Mouse (Mus musculus) neural tube, embryonic 14.5 days (tissue): ENCODE data around the gene Bcor. TPM values are rescaled to one million over a fixed set of nuclear protein-coding genes. Genes with fewer than 3 reads are reported as not detected.
A peak's percentile ranks its signal among the peaks of the same experiment; 100 is the strongest.

Experiments used
- ATAC-seq: fragments of 200-750 bp; cut with Nextera tagmentation; 2 replicates; pipeline ENCODE4 v1.8.0; 2017; ENCODE audit warnings: low read depth, mild to moderate bottlenecking, moderate TSS enrichment, moderate library complexity
- H3K27ac ChIP-seq: fragments of 300-500 bp; sonication (generic); 2 replicates; pipeline ENCODE4 v1.5.1; 2014; ENCODE audit warnings: low read depth, mild to moderate bottlenecking, control low read depth, low read length, moderate library complexity, mixed read lengths
- H3K27me3 ChIP-seq: fragments of 300-500 bp; sonication (generic); 2 replicates; pipeline ENCODE4 v1.6.1; 2014; ENCODE audit warnings: low read length; ENCODE audit not compliant: control insufficient read depth, insufficient read depth
- H3K36me3 ChIP-seq: fragments of 300-500 bp; sonication (generic); 2 replicates; pipeline ENCODE4 v1.6.1; 2014; ENCODE audit warnings: low read length, mixed read lengths; ENCODE audit not compliant: control insufficient read depth, insufficient read depth
- H3K4me1 ChIP-seq: fragments of 300-500 bp; sonication (generic); 2 replicates; pipeline ENCODE4 v1.6.1; 2014; ENCODE audit warnings: low read length; ENCODE audit not compliant: control insufficient read depth, insufficient read depth
- H3K4me2 ChIP-seq: fragments of 300-500 bp; sonication (generic); 2 replicates; pipeline ENCODE4 v1.6.1; 2014; ENCODE audit warnings: mild to moderate bottlenecking, low read depth, low read length, control low read depth
- H3K4me3 ChIP-seq: fragments of 300-500 bp; sonication (generic); 2 replicates; pipeline ENCODE4 v1.5.1; 2014; ENCODE audit warnings: low read depth, low read length, control low read depth, mixed read lengths
- H3K9ac ChIP-seq: fragments of 300-500 bp; sonication (generic); replicated peaks from 2 replicates; pipeline ENCODE4 v1.6.1; 2014; ENCODE audit warnings: low read depth, mild to moderate bottlenecking, control low read depth, low read length, mixed read lengths
- H3K9me3 ChIP-seq: fragments of 300-500 bp; sonication (generic); 2 replicates; pipeline ENCODE4 v1.6.1; 2016; ENCODE audit warnings: low read length; ENCODE audit not compliant: control insufficient read depth
- WGBS: fragments of 180-500 bp; shearing (Covaris S2); extraction: QIAGEN DNeasy Blood & Tissue Kit; methylation state at CpG from one replicate; pipeline ENCODE4 v1.1.7; 2014; 5-methylcytosine and 5-hydroxymethylcytosine counted together
- polyA plus RNA-seq: library from polyadenylated mRNA; unstranded; fragments of >200 nt; fragmentation: Nextera tagmentation; extraction: Ambion mirVana; gene quantifications from 2 replicates; pipeline ENCODE4 v1.2.1, GENCODE M21; 2014

Bcor gene
- polyA plus RNA-seq, 1 experiment from 2014 or later, result 17.9 TPM

DNA sequence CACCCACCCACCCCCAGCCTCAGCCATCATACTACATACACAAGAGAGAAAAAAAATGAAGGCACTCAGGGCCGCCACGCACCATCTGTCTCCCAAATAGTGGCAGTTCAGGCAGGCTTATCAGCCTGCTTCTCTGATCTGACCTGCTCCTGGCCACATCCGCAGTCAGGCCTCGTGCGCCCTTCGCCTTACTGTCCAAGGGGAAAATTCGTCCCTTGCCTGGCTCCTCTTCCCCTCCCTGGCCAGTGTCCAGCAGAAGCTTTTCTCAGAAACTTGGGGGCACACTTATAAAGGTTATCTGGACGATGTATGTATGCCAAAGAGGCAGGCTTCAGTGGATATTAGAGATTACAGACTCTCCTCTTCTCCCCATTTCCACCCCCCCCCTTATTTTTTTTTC is 163.7 kb downstream of the Bcor start:
- Histone ChIP-seq H3K9me3 (no peaks in the 10 kb centered on the region), H3K9ac (no peak overlapping the region), H3K27ac (no peak overlapping the region), H3K27me3 (peaks cover 5% of the 10 kb centered on the region; the same call in 1 of the 2 replicates), H3K36me3 (no peaks in the 10 kb centered on the region), H3K4me2 (no peak overlapping the region), H3K4me1 (peaks cover 11% of the 10 kb centered on the region), H3K4me3 (no peak overlapping the region)
- no peak for ATAC-seq
- WGBS, result 77% methylated on average over 7 of the region's 8 CpGs

DNA sequence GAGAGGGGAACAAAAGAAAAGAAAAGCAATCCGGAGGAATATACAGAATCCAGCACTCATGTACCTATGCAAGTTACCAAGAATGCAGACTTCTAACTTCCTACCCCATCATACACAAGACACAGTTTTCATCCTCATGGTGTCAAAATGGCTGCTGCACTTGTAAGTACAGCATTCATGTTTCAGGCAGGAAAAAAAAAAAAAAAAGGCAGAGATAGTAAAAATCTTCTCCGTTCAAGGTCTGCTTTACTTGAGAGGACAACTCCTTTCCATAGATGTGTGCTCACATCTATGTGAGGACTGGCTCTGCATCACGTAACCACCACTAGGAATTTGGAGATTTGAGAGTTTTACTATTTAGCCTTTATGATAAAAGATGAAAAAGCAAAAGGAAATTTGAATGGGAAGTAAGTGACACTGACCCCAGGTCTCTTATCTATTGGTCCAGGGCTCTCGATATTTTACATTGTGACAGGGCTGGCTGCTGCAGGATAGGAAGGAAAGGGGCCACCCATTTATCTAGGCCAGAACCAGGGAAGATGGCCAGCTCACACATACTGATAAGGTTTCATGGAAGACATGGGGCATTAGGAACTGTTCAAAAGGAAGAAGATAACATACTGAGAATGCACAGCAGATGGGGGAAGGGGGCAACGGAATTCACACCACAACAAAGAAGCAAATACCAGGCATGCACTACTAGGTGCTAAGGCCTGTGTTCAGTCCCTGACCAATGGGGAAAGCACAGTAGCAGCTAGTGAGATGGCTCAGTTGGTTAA is 166.3 kb downstream of the Bcor start:
- Histone ChIP-seq H3K4me1 (no peaks in the 10 kb centered on the region), H3K4me3 (no peak overlapping the region), H3K36me3 (no peaks in the 10 kb centered on the region), H3K9me3 (no peaks in the 10 kb centered on the region), H3K9ac (no peak overlapping the region), H3K4me2 (no peak overlapping the region), H3K27me3 (no peaks in the 10 kb centered on the region), H3K27ac (no peak overlapping the region)
- WGBS, result 85% methylated on average over 5 of the region's 5 CpGs
- ATAC-seq, result no peak

DNA sequence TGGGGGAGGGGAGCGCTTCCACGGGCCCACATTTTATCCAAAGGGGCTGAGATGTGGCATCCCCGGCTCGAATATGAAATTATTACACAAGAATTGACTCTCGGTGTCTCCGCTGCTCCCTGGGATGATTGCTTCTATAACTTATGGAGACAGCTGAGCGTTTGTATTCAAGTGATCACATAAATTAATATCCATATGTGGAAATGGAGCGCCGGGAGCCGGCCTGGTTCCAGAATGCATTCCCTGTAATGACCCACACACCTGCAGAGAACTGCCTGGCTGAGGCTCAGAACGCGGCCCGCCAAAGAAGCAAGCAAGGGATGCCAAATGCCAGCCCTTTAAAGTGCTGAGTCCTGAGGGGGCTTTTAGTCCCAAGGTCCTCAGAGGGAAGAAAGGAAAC is 170.7 kb downstream of the Bcor start:
- Histone ChIP-seq H3K4me1 (no peaks in the 10 kb centered on the region), H3K36me3 (no peaks in the 10 kb centered on the region), H3K27ac (no peak overlapping the region), H3K4me2 (no peak overlapping the region), H3K9ac (no peak overlapping the region), H3K9me3 (no peaks in the 10 kb centered on the region), H3K27me3 (no peaks in the 10 kb centered on the region), H3K4me3 (no peak overlapping the region)
- 40% methylated on average over 13 of the region's 13 CpGs for WGBS
- peak; percentile 51; the same call in 1 of the 2 replicates for ATAC-seq

DNA sequence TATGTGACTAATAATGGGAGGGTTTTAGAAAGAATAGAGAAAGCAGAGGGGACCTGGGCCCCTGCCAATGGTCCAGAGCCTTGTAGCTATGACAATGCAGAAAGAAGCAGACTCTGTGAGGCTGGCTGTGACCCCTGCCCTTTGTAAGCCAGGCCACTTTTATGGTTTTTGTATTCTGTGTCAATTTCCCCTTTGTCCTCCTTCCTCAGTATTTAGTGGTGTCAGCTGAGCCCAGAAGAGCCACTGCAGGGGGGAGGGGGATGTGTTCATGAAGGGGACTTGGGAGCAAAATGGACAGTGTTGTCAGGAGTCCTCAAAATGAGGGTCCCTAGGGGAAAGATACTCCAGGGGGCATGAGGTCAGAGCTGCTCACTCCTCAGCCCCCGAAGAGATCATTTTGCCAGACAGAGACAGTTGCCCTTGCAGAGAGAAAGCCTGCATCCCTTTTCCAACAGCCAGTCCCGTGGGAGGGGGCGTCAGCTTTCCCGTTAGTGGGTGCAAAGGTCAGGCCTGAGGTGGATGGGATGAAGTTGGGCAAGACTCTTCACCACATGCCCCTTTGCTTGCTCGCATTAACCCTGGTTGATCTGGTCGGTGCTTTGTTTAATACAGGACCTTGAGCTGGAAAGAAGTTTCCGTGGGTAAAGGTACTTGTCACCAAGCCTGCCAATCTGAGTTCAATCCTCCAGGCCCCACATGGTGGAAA is 171.8 kb downstream of the Bcor start:
- Histone ChIP-seq H3K9me3 (no peaks in the 10 kb centered on the region), H3K4me2 (no peak overlapping the region), H3K4me1 (no peaks in the 10 kb centered on the region), H3K27ac (no peak overlapping the region), H3K36me3 (no peaks in the 10 kb centered on the region), H3K9ac (no peak overlapping the region), H3K4me3 (no peak overlapping the region), H3K27me3 (no peaks in the 10 kb centered on the region)
- WGBS, result 26% methylated on average over 7 of the region's 7 CpGs
- ATAC-seq, result no peak

DNA sequence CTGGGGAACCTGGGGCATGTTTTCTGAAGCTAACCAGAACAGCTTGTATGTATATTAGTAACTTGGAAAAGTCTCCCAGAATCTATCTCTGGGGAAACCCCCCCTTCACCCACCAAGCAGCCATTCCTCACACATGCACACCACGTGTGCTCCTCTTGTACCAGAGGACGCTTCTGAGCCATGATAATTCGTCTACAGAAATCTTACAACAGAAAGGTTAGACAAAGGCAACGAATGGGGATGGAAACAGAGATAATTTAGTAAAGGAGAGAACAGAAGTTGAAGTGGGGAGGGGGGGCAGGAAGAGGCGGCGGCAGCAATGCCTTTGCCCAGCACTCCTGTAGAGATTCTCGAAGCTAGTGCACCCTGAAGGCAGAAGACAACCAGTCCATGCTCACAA is 172.6 kb downstream of the Bcor start:
- no peak overlapping the region for H3K9ac ChIP-seq
- H3K27me3 ChIP-seq, result no peaks in the 10 kb centered on the region
- no peak overlapping the region for H3K27ac ChIP-seq
- 29% methylated on average over 7 of the region's 7 CpGs for WGBS
- no peaks in the 10 kb centered on the region for H3K9me3 ChIP-seq
- no peak overlapping the region for H3K4me3 ChIP-seq
- H3K36me3 ChIP-seq, result no peaks in the 10 kb centered on the region
- no peaks in the 10 kb centered on the region for H3K4me1 ChIP-seq
- no peak overlapping the region for H3K4me2 ChIP-seq
- no peak for ATAC-seq
